Mouse (Mus musculus) cerebellum, adult 2 months (tissue): ENCODE results near the gene Dlk2.

Experiments
- CTCF ChIP-seq: fragments of 200-500 bp; IDR thresholded peaks from 2 replicates; pipeline ENCODE4 v1.5.1; 2011; ENCODE audit warnings: low read depth, mild to moderate bottlenecking, control low read depth, low read length, moderate library complexity, borderline replicate concordance; ENCODE audit not compliant: insufficient read depth
- POLR2A ChIP-seq: fragments of 200-500 bp; IDR thresholded peaks from 2 replicates; pipeline ENCODE4 v1.6.1; 2011; ENCODE audit warnings: low read length, control low read depth, borderline replicate concordance; ENCODE audit not compliant: insufficient read depth

- TF ChIP-seq CTCF (no peak), POLR2A (no peak)
These were observed 31.7 kb upstream of the Dlk2 start for GRCm38 (mm10) chr17:46265502-46265901.
